Comparison of ENCODE assay signal across 8 mouse cellular contexts in genomic region chr9:107923021-107923420, GRCm38 (mm10). TPM values are rescaled to one million over a fixed set of nuclear protein-coding genes. Genes with fewer than 3 reads are reported as not detected.
DNase-seq lines count a peak whose midpoint lies in the region; ATAC-seq and TF ChIP-seq lines count a peak whose summit lies in the region.

No protein-coding gene starts in this region.

- no peak for DNase-seq in forebrain, postnatal 0 days
- no peak for DNase-seq in forebrain, embryonic 14.5 days (ENCODE audit: low spot score)
- peak; percentile 20 for DNase-seq in 3T3-L1 (ENCODE audit: low read depth, low spot score)
- DNase-seq in adrenal gland, postnatal 36 days = peak; percentile 65 to 74
- peak; percentile 64 for DNase-seq in kidney, adult 9 months
- peak; percentile 63 for DNase-seq in retina, embryonic 14.5 days (ENCODE audit: low spot score)
- DNase-seq in layer of hippocampus, postnatal 25 days (ENCODE audit: extremely low spot score in 1 of 2, low spot score in 1 of 2) = no peak

- H3K9ac ChIP-seq in forebrain, postnatal 0 days = no peak overlapping the region
- H3K9ac ChIP-seq in forebrain, embryonic 14.5 days (ENCODE audit: low read length) = no peak overlapping the region
- H3K9ac ChIP-seq in hindbrain, embryonic 13.5 days = no peak overlapping the region

- ATAC-seq in forebrain, postnatal 0 days = no peak
- no peak for ATAC-seq in forebrain, embryonic 14.5 days
- no peak for ATAC-seq in hindbrain, embryonic 13.5 days (ENCODE audit: low FRiP score)

- H3K36me3 ChIP-seq in forebrain, postnatal 0 days (ENCODE audit: insufficient read depth) = no peaks in the 10 kb centered on the region
- no peaks in the 10 kb centered on the region for H3K36me3 ChIP-seq in forebrain, embryonic 14.5 days (ENCODE audit: control insufficient read depth, insufficient read depth, low read length)
- H3K36me3 ChIP-seq in hindbrain, embryonic 13.5 days = no peaks in the 10 kb centered on the region

- WGBS in forebrain, postnatal 0 days = 33% methylated on average over 7 of the region's 7 CpGs
- WGBS in forebrain, embryonic 14.5 days = 30% methylated on average over 7 of the region's 7 CpGs
- 42% methylated on average over 7 of the region's 7 CpGs for WGBS in hindbrain, embryonic 13.5 days

- H3K4me3 ChIP-seq in forebrain, postnatal 0 days (ENCODE audit: low read depth, low read length) = no peak overlapping the region
- no peak overlapping the region for H3K4me3 ChIP-seq in forebrain, embryonic 14.5 days (ENCODE audit: low read depth, low read length)
- no peak overlapping the region for H3K4me3 ChIP-seq in hindbrain, embryonic 13.5 days

- H3K4me2 ChIP-seq in forebrain, postnatal 0 days (ENCODE audit: low read depth) = no peak overlapping the region
- no peak overlapping the region for H3K4me2 ChIP-seq in forebrain, embryonic 14.5 days (ENCODE audit: low read length)
- no peak overlapping the region for H3K4me2 ChIP-seq in hindbrain, embryonic 13.5 days

- no peaks in the 10 kb centered on the region for H3K27me3 ChIP-seq in forebrain, postnatal 0 days (ENCODE audit: insufficient read depth, low read length)
- H3K27me3 ChIP-seq in forebrain, embryonic 14.5 days (replicated peaks; ENCODE audit: control insufficient read depth, insufficient read depth, low read length) = no peaks in the 10 kb centered on the region
- H3K27me3 ChIP-seq in hindbrain, embryonic 13.5 days = no peaks in the 10 kb centered on the region

- no peak overlapping the region for H3K27ac ChIP-seq in forebrain, postnatal 0 days (ENCODE audit: low read depth, low read length)
- H3K27ac ChIP-seq in forebrain, embryonic 14.5 days (ENCODE audit: low read depth, low read length) = no peak overlapping the region
- no peak overlapping the region for H3K27ac ChIP-seq in hindbrain, embryonic 13.5 days

- TF ChIP-seq CTCF in forebrain, postnatal 0 days (IDR thresholded peaks at IDR 0.05; ENCODE audit: low read depth) = peak; percentile 53

- no peaks in the 10 kb centered on the region for H3K9me3 ChIP-seq in forebrain, postnatal 0 days (ENCODE audit: low read length)
- H3K9me3 ChIP-seq in forebrain, embryonic 14.5 days (replicated peaks; ENCODE audit: control insufficient read depth, low read length) = no peaks in the 10 kb centered on the region
- H3K9me3 ChIP-seq in hindbrain, embryonic 13.5 days = no peaks in the 10 kb centered on the region

- peaks cover 14% of the 10 kb centered on the region for H3K4me1 ChIP-seq in forebrain, postnatal 0 days (ENCODE audit: insufficient read depth)
- peaks cover 6% of the 10 kb centered on the region; the same call in 1 of the 2 replicates for H3K4me1 ChIP-seq in forebrain, embryonic 14.5 days (ENCODE audit: control insufficient read depth, insufficient read depth, low read length)
- H3K4me1 ChIP-seq in hindbrain, embryonic 13.5 days (replicated peaks) = peaks cover 25% of the 10 kb centered on the region

RNA-seq across cellular contexts. Expression of gene Actl11, which starts 5.2 kb away (rescaled TPM):
- not detected in 2 replicates for total RNA-seq in forebrain, postnatal 0 days (2014; rRNA removed)
- not detected in 2 replicates for polyA plus RNA-seq in forebrain, postnatal 0 days (2015; fragmentation: Nextera tagmentation; extraction: Ambion mirVana)
- polyA plus RNA-seq in forebrain, embryonic 14.5 days (2014; fragmentation: Nextera tagmentation; extraction: Ambion mirVana) = not detected in 2 replicates
- total RNA-seq in adrenal gland, postnatal 36 days (2021) = not detected
- total RNA-seq in layer of hippocampus, postnatal 25 days (2021) = not detected
- not detected in 2 replicates for polyA plus RNA-seq in hindbrain, embryonic 13.5 days (2015; fragmentation: Nextera tagmentation; extraction: Ambion mirVana)

RNA-seq across cellular contexts. Expression of gene Camkv, which starts 12.5 kb away (rescaled TPM):
- total RNA-seq in forebrain, postnatal 0 days (2014; rRNA removed) = 228 and 329 TPM in 2 replicates
- 194 and 197 TPM in 2 replicates for polyA plus RNA-seq in forebrain, postnatal 0 days (2015; fragmentation: Nextera tagmentation; extraction: Ambion mirVana)
- polyA plus RNA-seq in forebrain, embryonic 14.5 days (2014; fragmentation: Nextera tagmentation; extraction: Ambion mirVana) = 25.1 and 40.8 TPM in 2 replicates
- total RNA-seq in adrenal gland, postnatal 36 days (2021) = 1 to 10 TPM; 2.9 to 3.6 TPM
- 100 to 1,000 TPM; 509 to 559 TPM for total RNA-seq in layer of hippocampus, postnatal 25 days (2021)
- polyA plus RNA-seq in hindbrain, embryonic 13.5 days (2015; fragmentation: Nextera tagmentation; extraction: Ambion mirVana) = 12.4 and 13.3 TPM in 2 replicates

RNA-seq across cellular contexts. Expression of gene Mst1r, which starts 16.3 kb away (rescaled TPM):
- 0.86 and 1.0 TPM in 2 replicates for total RNA-seq in forebrain, postnatal 0 days (2014; rRNA removed)
- polyA plus RNA-seq in forebrain, postnatal 0 days (2015; fragmentation: Nextera tagmentation; extraction: Ambion mirVana) = 0.48 and 1.0 TPM in 2 replicates
- 0.23 and 1.2 TPM in 2 replicates for polyA plus RNA-seq in forebrain, embryonic 14.5 days (2014; fragmentation: Nextera tagmentation; extraction: Ambion mirVana)
- 10 to 100 TPM in 1 of 2 experiments, 1 to 10 TPM in 1; 5.2 to 11.9 TPM for total RNA-seq in adrenal gland, postnatal 36 days (2021)
- total RNA-seq in layer of hippocampus, postnatal 25 days (2021) = 1 to 10 TPM; 1.6 to 2.6 TPM
- 1.8 and 2.1 TPM in 2 replicates for polyA plus RNA-seq in hindbrain, embryonic 13.5 days (2015; fragmentation: Nextera tagmentation; extraction: Ambion mirVana)

RNA-seq across cellular contexts. Expression of gene Traip, which starts 26.9 kb away (rescaled TPM):
- total RNA-seq in forebrain, postnatal 0 days (2014; rRNA removed) = 11.0 and 15.7 TPM in 2 replicates
- polyA plus RNA-seq in forebrain, postnatal 0 days (2015; fragmentation: Nextera tagmentation; extraction: Ambion mirVana) = 11.2 TPM in 2 replicates
- 17.1 and 20.5 TPM in 2 replicates for polyA plus RNA-seq in forebrain, embryonic 14.5 days (2014; fragmentation: Nextera tagmentation; extraction: Ambion mirVana)
- total RNA-seq in adrenal gland, postnatal 36 days (2021) = 1 to 10 TPM; 2.0 to 3.0 TPM
- total RNA-seq in layer of hippocampus, postnatal 25 days (2021) = 10 to 100 TPM; 17.2 to 19.1 TPM
- polyA plus RNA-seq in hindbrain, embryonic 13.5 days (2015; fragmentation: Nextera tagmentation; extraction: Ambion mirVana) = 7.7 and 9.5 TPM in 2 replicates

RNA-seq across cellular contexts. Expression of gene Mon1a, which starts 35.1 kb away (rescaled TPM):
- total RNA-seq in forebrain, postnatal 0 days (2014; rRNA removed) = 18.9 and 22.2 TPM in 2 replicates
- polyA plus RNA-seq in forebrain, postnatal 0 days (2015; fragmentation: Nextera tagmentation; extraction: Ambion mirVana) = 17.4 and 18.1 TPM in 2 replicates
- 23.5 and 27.2 TPM in 2 replicates for polyA plus RNA-seq in forebrain, embryonic 14.5 days (2014; fragmentation: Nextera tagmentation; extraction: Ambion mirVana)
- total RNA-seq in adrenal gland, postnatal 36 days (2021) = 10 to 100 TPM; 17.7 to 19.8 TPM
- total RNA-seq in layer of hippocampus, postnatal 25 days (2021) = 10 to 100 TPM; 24.4 to 25.1 TPM
- polyA plus RNA-seq in hindbrain, embryonic 13.5 days (2015; fragmentation: Nextera tagmentation; extraction: Ambion mirVana) = 25.2 and 25.5 TPM in 2 replicates

Comparison
In these comparisons a context has a peak if more than half of its experiments do, and no peak if none do; other contexts are left out.
1. DNase-seq: peak in 3T3-L1 (single experiment), adrenal gland, postnatal 36 days (2 of 2), kidney, adult 9 months (single experiment) and retina, embryonic 14.5 days (single experiment); none in forebrain, postnatal 0 days (single experiment), forebrain, embryonic 14.5 days (single experiment) and layer of hippocampus, postnatal 25 days (0 of 2).
2. RNA of gene Camkv, which starts 12.5 kb away (total RNA-seq): 509 to 559 TPM in layer of hippocampus, postnatal 25 days and 228 to 329 TPM in forebrain, postnatal 0 days; 2.9 to 3.6 TPM in adrenal gland, postnatal 36 days; every median in the first group is over 10 times any median in the second.